Mouse (Mus musculus) forelimb bud, embryonic 11.5 days (tissue): ENCODE results near the gene Tmem235.

ENCODE experiments used
- DNase-seq: peaks from one replicate; pipeline ENCODE4 v3.0.0-alpha.2; 2012; ENCODE audit warnings: low read depth, low spot score

Tmem235 gene

DNA sequence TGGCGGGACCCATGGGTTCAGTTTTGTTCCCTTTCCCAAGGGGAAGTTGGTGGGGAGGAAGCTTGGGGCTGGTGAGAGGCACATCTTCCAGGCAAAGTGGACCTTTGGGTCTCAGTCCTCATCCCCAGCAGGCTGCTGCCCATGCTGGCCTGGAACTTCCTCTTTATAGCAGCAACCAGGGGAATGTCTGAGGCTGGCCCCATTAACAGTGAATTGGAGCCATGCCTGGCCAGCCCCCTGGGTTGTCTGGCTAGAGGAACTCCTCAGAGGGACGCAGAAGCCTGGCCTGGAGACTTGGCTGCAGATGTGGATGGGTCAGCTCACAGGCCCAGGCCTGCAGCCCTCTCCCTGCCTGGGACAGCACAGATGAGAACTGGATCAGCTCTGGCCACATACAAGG lies 4.3 kb downstream of the Tmem235 start:
- DNase-seq: no peak

DNA sequence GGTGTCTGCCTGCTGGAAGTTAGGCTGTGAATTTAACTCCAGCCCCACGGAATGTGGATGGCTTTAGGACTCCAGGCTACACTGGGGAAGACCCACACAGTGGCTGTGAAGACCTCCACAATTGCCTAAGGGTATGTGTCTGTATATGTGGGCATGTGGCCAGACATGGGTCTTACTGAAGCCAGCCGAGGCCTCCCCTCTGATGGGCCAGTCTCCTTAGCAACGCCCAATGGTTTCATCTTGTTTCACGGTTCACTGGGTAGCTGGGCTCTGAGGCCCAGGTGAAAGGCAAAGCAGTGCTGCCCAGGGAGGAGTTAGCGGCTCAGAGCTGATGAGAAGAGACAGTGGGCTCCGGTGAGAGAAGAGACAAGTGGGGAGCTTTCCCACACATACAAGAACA lies 5.4 kb downstream of the Tmem235 start:
- no peak for DNase-seq

DNA sequence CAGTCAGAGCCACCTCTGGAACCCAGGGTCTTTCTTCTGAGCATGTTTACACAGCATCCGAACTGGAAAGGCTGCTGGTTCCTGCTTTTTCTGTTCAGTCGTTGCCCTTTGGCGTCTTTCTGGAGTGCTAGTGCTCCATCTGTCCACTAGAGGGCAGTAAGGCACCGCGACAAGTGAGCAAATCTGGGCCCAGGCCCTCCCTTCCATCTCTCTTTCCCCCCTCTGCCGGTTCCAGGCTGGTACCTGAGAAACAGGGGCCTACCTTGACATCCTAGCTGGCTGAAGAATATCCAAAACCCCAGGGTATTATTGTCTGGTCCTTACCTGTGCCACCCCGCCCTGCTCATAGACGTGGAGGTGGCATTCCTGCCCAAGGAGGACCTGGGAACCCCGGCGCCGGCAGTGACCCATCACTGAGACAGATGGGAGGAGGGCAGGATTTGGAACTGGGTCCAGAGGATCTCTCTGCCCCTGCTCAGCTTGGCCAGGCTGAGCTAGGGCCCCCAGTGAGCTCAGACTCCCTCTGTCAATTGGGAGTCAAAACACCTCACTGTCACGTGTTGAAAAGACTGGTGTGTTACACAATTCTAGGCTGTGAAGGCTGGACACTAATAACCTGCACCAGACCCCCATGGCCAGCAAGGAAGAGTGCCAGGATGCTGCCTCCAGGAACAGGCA lies 10.3 kb downstream of the Tmem235 start:
- DNase-seq: peak; percentile 85

DNA sequence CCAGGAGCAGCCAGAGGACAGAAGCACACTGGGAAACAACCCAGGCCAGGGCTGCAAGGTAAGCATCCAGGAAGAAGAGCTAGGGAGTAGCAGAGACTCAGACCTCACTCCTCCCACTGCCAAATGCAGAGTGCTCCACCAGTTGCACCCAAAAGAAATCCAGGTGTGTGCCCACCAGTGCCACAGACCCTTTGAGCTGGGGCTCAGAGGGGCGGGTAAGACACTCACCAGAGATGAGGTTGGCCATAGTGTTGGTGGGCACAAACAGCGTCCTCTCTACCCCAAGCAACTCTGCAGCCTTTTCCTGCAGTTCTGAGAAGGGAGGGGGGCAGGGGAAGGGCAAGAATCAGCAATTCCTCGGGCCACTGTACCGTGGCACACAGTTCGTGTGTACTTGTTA lies 10.8 kb downstream of the Tmem235 start:
- no peak for DNase-seq

DNA sequence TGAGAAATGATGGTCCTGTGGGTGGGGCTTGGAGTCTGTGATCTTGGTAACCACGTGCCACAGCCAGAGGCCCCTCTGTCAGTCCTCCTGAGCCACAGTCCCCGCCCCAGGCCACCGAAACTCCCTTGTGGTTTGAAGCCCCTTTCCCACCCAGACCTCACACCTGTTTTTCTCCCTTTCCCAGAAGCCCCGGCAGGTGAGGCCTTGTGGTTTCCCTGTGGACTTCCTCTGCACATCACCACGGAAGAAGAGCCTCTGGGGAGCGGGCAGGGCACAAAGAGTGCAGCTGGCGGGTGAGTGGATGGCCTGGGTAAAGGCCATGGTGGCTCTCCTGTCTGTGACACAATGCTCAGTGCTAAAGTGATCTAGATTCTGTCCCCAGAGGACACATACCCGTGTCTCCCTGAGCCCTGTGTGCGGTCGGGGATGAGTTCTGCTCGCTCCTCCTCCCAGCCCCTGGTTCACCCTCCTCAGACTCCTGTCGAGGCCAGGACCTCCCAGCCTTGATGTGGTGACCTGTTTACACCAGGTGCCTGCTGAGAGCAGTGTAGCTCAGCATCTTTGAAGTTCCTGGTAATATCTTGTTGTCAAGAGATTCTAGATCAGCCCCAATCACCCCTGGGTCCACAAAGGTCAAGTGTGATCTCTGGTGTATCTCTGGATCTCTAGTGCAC lies 11.5 kb downstream of the Tmem235 start:
- no peak for DNase-seq

DNA sequence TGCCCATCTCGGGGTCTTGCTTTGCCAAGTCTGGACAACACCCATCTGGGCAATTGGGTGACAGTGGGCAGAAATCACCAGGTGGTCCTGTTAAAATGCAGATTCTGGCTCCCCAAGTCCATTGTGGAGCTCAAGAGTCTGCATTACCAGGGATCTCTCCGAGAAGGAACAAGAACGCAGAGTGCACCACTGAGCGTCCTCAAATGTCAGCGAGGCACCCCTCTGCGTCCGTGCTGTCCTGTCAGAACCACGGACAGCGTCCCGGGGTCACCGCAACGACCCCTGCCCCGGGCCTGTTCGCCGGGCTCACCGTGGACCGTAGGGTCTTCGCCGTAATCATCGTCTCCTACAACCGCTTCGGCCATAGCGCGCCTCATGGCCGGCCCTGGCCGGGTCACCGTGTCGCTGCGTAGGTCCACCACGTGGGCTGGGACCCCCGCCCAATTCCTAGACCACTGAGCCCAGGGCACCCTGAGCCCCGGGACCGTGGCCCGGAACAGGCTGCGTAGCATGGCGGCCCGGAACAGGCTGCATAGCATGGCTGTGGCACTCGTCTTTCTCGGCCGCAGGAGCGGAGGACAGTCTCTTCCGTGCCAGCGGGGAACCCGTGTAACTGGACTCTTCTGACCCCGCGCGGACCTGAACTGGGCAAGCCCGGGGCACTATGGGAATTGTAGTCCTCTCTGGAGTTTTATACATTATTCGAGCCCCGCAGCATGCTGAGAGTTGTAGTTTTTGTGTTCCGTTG lies 12.5 kb downstream of the Tmem235 start, which contains the start of gene Tha1:
Gene Tha1 (minus strand): TSS at position 621 of the 748 bp plus-strand sequence.
- DNase-seq: peak; percentile 77

DNA sequence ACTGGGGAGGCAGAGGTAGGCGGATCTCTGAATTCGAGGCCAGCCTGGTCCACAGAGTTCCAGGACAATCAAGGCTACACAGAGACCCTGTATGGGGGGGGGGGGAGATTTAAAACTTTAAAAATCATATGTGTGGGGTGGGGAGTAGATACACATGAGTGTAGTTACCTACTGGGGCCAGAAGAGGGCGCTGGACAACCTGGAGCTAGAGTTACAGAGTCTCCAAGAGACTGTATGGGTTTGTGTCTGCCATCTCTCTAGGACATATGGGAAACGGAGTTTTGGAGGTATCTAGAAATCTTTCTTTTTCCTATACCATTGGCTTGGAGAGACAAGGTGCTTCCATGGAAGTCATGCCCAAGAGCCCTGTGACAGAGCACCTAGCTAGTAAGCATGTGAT lies 13.9 kb downstream of the Tmem235 start:
- no peak for DNase-seq

DNA sequence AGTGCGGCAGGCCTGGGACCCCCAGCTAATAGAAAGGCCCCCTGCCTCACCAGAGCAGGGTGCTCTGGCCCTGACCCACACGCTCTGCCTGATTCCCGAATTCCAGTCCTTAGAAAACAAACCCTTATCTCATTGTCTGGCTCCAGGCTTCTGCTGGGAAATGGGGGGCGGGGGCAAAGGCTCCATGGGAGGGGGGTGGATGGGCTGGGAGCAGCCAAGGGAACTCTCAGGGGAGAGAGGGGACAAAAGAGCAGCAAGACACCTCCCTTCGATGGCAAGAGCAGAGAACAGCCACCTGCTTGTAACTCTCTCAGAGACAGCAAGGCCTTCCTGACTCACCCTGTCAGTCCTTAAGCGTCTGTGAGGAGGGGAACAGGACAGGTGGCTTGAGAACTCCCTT lies 15.1 kb downstream of the Tmem235 start:
- no peak for DNase-seq

DNA sequence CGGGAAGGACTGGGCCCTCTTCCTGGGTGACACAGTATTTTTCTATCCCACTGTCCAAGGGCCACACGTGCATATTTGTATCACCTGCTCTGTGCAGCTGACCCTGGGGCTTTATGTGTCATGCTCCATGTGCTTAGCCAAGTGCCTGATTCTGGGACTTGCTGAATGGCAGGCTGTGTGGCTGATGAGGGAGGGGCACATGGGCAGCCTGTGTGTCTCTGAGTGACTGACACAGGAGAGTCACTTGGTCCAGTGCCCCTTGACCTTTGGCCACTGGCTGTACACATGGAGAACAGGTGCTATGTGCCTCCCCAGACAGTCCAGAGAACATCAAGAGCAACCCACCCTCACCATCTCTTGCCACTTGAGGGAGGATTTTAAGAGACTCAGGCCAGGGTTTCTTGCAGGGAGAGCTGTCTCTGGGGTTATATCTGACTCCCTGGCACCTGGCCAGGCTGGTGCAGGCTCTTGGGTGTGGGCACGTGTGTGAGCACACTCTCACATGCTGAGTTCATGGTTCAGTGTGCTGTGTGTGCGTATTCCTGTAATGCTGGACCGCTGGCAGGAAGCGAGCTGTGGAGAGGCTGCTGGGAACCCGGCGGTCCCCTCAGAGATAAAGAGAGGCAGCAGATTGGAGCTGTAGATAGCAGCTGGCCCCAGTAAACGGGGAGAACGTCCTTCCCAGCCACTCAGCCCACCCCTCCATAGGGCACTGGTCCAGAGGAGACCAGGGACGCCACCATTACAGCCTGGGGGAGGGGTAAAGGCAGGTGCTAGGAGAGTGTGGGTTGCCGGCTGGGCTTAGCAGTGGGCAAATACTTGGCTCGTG lies 17.6 kb downstream of the Tmem235 start:
- DNase-seq: no peak

DNA sequence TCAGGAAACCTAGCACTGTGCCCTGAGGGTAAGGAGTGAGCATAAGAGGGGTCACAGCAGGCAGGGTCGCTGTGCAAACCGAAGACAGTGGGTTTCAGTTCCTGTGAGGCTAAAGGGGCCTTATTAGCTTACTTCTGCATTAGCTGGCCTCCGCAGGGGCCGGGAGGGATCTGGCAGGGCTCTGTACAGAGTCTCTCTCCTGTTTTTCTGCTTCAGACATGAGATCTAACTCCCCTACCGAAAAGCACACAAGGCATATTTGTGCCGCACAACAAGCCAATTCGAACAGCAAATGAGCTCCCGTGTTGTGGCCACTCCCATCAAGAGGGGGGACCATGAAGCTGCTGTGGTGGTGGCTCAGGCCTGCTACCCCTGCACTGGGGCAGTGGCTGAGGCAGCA lies 18.3 kb downstream of the Tmem235 start:
- DNase-seq: no peak

DNA sequence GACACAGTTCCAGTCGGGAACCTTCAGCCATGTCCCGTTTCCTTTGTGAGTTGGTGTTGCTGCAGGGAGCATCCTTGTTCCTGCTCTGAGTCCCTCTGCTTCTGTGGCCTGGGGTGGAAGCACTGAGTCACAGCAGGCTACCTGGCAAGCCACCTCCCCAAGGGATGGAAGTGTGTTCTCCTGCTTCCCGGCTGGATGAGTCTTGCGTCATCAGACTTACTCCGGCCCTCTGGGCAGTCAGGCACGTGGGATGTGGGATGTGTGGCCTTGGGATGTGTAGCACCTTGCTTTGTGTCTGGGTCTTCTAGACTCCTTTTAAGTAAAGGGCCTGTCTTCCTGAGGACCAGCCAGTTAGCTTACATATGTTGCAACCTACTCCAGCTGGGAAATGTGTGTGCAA lies 19.1 kb downstream of the Tmem235 start:
- DNase-seq: no peak

DNA sequence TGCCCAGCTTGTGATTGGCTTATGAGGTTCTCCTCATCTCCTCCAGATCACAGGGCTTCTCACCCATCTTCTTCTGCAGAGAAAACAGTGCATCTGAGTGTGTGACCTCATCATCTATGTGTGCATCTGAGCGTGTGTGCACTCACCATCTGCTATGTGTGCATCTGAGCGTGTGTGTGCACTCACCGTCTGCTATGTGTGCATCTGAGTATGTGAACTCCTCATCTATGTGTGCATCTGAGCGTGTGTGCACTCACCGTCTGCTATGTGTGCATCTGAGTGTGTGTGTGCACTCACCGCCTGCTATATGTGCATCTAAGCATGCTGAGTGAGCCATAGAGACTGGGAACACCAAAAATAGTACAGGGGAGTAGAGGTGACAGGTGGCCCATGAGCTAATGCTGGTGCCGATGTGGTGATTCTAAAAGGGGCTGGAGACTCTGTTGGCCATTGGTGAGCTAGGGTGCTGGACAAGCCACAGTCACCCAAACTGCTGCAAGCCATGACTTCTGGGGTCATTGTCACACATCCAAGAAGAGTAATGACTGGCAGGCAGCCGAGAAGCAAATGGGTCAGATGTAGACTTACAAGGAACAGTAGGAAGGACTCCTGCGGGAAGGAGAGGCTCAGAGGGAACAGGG lies 19.9 kb downstream of the Tmem235 start:
- DNase-seq: no peak

DNA sequence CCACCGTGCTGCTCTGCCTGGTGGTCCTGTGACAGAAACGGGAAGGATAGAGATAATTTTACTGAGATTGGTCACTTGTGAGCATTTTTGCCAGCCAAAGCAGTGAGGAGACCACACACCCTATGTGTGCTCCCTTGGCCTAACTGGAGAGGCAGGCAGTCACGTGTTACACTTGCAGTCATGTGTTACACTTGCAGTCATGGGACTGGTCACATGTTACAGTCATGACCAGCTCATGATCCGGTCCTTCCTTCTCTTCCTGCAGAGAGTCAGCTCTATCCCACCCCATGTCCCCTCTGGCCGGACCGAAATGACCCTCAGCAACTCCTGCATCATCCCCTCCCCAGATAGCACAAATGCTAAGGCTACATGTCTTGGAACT lies 20.4 kb downstream of the Tmem235 start:
- no peak for DNase-seq

DNA sequence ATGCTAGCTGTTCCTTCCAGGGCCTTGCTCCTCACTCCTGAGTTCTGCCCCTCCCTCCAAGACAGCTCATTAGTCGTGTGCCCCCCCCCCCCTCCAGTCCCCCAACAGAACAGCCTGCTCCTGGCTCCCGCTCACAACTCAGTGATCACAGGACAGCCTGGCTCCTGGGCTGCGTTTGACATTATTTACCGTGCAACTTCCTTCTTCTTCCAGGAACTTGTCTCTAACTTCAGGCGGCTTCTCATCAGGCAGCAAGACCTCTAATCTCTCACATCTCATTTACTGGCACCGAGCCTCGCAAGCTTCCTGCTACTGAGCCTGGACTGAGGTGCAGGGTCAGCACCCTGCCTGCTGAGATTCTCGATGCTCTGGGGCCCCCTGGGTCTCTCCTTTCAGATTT lies 21.2 kb downstream of the Tmem235 start:
- DNase-seq: no peak

DNA sequence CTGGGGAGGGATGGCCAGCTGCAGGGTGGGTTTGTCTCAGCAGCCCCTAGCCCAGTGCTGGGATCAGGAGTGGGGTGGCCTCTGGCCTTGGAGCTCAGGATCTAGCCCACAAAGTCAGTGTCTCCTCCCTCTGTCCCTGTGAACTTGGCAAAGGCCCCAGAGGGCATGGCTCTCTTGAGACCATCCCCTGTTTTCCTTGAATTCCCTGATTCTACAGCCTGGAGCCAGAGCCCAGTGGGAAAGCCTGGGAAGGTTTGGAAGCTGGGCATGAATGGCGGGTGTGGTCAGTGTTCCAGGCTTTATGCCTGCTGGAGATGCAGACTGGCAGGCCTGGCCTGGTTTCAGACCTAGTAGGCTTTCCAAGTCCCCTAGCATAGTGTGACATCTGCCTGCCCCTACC lies 21.7 kb downstream of the Tmem235 start:
- no peak for DNase-seq

DNA sequence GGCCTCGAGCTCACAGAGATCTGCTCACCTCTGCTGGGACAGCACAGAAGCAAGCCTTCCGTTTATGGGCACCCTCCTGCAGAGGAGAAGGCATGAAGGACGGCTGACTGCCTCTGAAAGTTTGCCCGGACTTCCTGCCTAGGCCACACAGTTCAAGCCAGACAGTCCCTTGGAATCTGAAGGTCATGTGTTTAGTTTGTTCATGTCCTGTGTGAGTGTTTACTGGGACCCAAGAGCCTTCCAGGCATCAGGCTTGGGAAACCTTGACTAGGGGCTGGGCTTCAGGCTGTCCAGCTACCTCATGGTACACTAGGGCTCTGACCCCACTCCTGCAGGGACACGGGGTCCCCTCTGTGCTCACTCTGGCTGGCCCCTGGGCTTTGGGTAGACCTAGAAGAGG lies 25.4 kb downstream of the Tmem235 start:
- no peak for DNase-seq

DNA sequence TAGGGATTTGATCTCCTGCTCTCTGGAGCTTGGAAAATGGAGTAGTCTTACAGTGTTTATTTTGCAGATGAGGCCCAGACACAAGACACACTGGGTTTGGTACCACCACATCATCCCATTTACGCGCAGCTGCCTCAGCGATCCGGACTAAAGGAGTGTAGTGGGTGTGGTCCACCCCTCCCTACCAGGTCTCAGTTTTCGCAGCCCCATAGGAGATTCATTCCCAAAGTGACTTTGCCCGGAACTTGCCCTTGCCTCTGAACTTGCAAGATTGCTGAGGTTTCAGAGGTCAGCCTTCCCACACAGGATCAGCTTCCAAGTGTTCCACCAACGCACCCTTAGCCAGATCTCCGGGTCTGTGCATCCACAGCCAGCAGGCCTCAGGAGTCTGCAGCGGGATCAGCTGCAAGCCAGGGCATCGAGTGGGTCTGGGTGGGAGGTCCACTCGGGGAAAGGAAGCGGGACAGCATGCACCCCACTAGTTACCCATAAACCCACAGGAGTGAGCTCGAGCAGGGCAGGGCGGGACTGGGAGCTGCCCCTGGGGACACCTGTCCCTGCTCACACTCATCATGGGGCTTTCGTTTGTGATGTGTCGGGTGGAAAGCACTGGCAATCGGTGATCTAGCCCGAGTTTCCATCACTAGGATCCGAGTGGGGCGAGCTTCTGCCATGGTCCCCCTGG lies 27.8 kb downstream of the Tmem235 start:
- DNase-seq: no peak

DNA sequence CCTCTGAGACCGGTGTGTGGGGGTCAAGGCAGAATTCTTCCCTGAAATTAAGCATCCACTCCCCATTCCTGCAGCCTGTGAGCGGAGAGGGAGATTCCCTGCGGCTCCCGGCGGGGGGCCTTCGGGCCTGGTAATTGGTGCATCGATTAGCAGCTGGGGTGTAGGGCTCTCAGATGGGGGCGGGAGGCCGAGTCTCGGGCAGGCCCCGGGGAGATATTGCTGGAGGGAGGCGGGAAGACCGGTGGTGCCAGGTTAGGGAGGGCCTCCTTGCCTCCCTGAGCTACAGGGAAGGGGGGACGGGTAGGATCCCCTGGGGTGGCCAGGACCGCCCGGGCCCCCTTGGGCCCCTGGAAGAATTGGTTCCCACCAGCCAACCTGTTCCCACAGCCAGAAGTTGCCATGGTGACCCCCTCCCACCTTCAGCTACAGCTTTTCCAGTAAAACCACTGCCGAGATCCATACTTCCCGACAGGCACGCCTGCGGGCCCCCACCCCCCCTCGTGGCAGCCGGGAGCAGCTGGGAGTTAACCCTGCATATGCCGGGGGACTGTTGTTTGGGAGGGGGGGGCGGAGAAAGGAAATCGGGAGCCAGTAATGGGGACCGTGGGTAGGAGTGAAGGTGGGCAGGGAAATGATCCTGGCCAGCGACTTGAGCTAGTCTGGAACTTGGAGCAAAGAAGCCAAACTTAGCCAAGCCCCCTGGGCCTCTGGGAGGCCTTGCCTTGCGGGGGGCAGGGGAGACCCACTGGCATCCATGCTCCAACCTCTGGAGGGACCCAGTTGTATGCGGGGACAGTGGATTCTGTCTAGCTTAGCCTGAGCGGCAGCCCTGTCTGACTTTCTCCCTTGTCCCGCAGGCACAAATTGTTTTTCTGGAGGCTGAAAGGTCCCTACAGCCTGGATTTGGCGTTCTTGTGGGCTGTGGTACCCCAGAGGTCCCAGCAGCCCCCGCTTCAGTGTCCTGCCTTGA lies 28.6 kb downstream of the Tmem235 start:
- peak; percentile 64 for DNase-seq

DNA sequence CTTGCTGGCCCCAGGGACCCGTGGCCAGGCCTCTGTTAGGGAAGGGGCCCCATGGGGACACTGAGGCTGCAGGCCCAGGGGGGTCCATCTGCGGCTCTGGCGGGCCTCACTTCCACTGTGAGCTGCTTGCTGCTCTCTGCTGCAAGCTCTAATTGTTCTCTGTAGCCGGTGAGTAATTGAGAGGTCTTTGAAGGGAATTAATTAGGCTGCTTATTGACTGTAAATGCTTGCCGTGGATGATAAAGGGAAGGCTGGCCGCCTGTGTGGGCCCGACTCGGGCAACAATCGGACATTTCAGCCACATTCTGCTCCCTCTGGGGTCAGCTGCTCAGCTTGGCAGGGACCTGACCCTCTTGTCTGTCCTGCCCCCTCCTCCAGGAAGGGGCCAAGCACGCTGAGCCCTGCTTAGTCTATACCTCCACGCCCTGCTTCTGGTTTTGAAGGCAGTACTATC lies 29.4 kb downstream of the Tmem235 start:
- no peak for DNase-seq
